Mouse (Mus musculus): ENCODE measurements around the gene Cd276. TPM values are rescaled to one million over a fixed set of nuclear protein-coding genes. Genes with fewer than 3 reads are reported as not detected.
A peak's percentile ranks its signal among the peaks of the same experiment; 100 is the strongest.

The Cd276 gene
- total and polyA plus RNA-seq, 2 experiments: 1.3 to 4.5 TPM

DNA sequence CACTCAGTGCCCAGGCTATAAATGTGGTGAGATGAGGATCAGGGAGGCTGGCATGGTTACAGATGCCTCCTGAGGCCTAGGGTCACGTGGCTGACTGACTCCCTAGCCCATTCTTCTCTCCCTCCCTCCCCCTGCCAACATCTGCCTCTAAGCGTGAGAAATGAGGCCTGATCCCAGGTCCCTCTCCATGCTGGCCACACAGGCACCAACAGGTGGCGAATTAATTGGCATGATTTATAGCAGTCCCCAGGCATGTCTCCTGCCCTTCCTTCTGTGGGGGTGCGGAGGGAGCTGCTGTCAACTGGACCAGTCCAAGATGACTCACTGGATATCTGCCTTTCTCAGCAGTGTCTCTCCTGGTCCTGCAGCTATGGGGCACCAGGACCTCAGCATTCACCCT is 27.4 kb downstream of the Cd276 start:
- 87% methylated on average over 4 of the region's 4 CpGs for WGBS
- no peaks in the 10 kb centered on the region for H3K36me3 ChIP-seq (ENCODE audit: control insufficient read depth, insufficient read depth, low read length)
- H3K27ac ChIP-seq (replicated peaks; ENCODE audit: insufficient read depth, low read depth, low read length): no peak overlapping the region
- H3K4me3 ChIP-seq (ENCODE audit: insufficient read depth, low read depth, low read length): no peak overlapping the region
- TF ChIP-seq CTCF (IDR thresholded peaks at IDR 0.05; ENCODE audit: low read depth, low read length) (no peak), POLR2A (IDR thresholded peaks at IDR 0.05; ENCODE audit: extremely low read depth, insufficient read depth, low read length) (no peak)
- H3K27me3 ChIP-seq (ENCODE audit: control insufficient read depth, insufficient read depth, low read length): no peaks in the 10 kb centered on the region
- DNase-seq (ENCODE audit: extremely low read depth, low read depth, low spot score): no peak
- H3K9ac ChIP-seq (ENCODE audit: low read depth, low read length): no peak overlapping the region
- H3K79me2 ChIP-seq (ENCODE audit: control insufficient read depth, insufficient read depth, low read length): no peaks in the 10 kb centered on the region
- H3K4me1 ChIP-seq (ENCODE audit: control insufficient read depth, insufficient read depth, low read length): no peaks in the 10 kb centered on the region

DNA sequence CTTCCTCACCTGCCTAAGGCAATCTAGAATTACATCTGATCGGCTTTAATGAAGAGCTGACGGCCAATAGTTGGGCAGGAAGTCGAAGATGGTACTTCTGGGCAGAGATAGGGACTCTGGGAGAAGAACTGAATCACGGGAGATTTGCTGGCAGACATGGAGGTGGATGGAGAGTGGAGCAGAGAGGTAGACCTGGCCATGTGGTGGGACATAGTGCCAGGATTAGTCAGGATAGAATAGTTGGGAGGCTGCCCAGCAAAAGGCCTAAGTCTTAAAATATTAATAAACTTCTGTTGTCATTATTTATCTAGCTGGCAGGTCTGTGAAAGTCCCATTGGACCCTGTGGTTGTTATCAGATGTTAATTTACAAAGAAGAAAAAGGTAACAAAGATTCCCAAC is 30.1 kb downstream of the Cd276 start:
- no peak for TF ChIP-seq CTCF (IDR thresholded peaks at IDR 0.05; ENCODE audit: low read depth, low read length)
- no peak for TF ChIP-seq POLR2A (IDR thresholded peaks at IDR 0.05; ENCODE audit: extremely low read depth, insufficient read depth, low read length)
- Histone ChIP-seq H3K36me3 (ENCODE audit: control insufficient read depth, insufficient read depth, low read length) (no peaks in the 10 kb centered on the region), H3K79me2 (ENCODE audit: control insufficient read depth, insufficient read depth, low read length) (no peaks in the 10 kb centered on the region), H3K27ac (replicated peaks; ENCODE audit: insufficient read depth, low read depth, low read length) (no peak overlapping the region), H3K4me3 (ENCODE audit: insufficient read depth, low read depth, low read length) (no peak overlapping the region), H3K9ac (ENCODE audit: low read depth, low read length) (no peak overlapping the region), H3K4me1 (ENCODE audit: control insufficient read depth, insufficient read depth, low read length) (peaks cover 6% of the 10 kb centered on the region; the same call in 1 of the 2 replicates), H3K27me3 (ENCODE audit: control insufficient read depth, insufficient read depth, low read length) (no peaks in the 10 kb centered on the region)
- DNase-seq (ENCODE audit: extremely low read depth, low read depth, low spot score): no peak
- 94% methylated on average over 4 of the region's 4 CpGs for WGBS

DNA sequence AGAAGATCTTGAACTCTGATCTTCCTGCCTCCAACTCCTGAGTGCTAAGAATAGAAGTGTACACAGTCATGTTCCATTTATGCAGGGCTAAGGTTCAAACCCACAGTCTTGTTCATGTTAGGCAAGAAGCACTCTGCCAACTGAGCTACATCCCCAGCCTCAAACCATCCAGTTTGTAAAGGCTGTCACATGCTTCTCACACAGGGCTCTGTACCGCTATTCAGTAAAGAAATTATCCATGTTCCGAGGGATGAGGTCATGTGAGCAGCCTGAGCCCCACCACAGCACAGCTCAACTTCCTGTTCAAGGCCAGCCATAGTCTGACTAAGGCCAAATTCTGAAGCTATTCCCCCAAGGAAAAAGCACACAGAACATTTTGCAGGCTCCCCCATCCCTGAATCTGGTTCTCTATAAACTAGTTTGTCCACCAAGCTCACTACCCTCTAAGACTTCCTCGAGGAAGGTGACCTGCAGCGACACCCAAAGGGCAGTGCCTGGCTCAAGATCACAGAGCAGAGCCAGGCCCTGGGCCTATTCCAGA is 33.3 kb downstream of the Cd276 start:
- Histone ChIP-seq H3K27me3 (ENCODE audit: control insufficient read depth, insufficient read depth, low read length) (no peaks in the 10 kb centered on the region), H3K27ac (replicated peaks; ENCODE audit: insufficient read depth, low read depth, low read length) (no peak overlapping the region), H3K79me2 (ENCODE audit: control insufficient read depth, insufficient read depth, low read length) (no peaks in the 10 kb centered on the region), H3K4me1 (ENCODE audit: control insufficient read depth, insufficient read depth, low read length) (peaks cover 13% of the 10 kb centered on the region; the same call in 1 of the 2 replicates), H3K4me3 (ENCODE audit: insufficient read depth, low read depth, low read length) (no peak overlapping the region), H3K36me3 (ENCODE audit: control insufficient read depth, insufficient read depth, low read length) (no peaks in the 10 kb centered on the region), H3K9ac (ENCODE audit: low read depth, low read length) (no peak overlapping the region)
- TF ChIP-seq CTCF (IDR thresholded peaks at IDR 0.05; ENCODE audit: low read depth, low read length) (no peak), POLR2A (IDR thresholded peaks at IDR 0.05; ENCODE audit: extremely low read depth, insufficient read depth, low read length) (no peak)
- DNase-seq (ENCODE audit: extremely low read depth, low read depth, low spot score): peak; percentile 68
- WGBS: 47% methylated on average over 4 of the region's 4 CpGs

DNA sequence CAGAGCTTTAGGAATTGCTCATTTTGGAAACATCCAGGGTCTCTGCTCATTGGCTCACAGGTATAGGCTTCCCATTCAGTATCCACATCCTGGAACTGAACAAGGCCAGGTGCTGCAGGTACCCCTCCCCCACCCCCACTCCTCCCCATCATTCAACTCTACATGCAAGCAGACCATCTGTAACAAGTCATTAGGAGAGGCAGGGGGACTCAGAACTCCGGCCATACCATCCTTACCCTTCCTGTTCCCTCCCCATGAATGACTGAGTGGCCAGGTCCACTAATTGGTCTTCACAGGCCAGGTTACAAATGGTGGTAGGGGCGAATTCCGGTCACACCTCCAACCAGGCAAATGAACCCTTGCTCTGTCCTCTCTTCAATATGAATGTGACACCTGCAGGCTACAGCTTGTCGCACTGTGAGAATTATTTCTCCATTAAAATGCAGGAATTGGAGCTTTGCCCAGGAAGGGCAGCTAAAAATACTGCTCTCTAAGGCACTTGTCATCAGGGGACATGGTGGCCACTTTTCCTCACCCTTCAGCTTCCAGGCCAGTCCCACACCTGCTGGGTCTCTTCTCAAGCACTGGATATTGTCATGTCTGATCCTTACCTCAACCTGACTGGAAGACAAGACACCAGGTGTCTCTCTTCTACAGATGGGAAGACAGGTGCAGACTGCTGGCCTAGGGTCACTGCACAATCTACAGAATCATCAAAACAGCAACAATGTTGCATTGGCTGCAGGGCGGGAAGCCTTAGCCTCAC is 34.2 kb downstream of the Cd276 start:
- 88% methylated on average over 5 of the region's 5 CpGs for WGBS
- no peak overlapping the region for H3K9ac ChIP-seq (ENCODE audit: low read depth, low read length)
- no peak for DNase-seq (ENCODE audit: extremely low read depth, low read depth, low spot score)
- no peak overlapping the region for H3K27ac ChIP-seq (replicated peaks; ENCODE audit: insufficient read depth, low read depth, low read length)
- no peak for TF ChIP-seq CTCF (IDR thresholded peaks at IDR 0.05; ENCODE audit: low read depth, low read length)
- TF ChIP-seq POLR2A (IDR thresholded peaks at IDR 0.05; ENCODE audit: extremely low read depth, insufficient read depth, low read length): no peak
- H3K4me3 ChIP-seq (ENCODE audit: insufficient read depth, low read depth, low read length): no peak overlapping the region
- H3K27me3 ChIP-seq (ENCODE audit: control insufficient read depth, insufficient read depth, low read length): no peaks in the 10 kb centered on the region
- no peaks in the 10 kb centered on the region for H3K36me3 ChIP-seq (ENCODE audit: control insufficient read depth, insufficient read depth, low read length)
- H3K79me2 ChIP-seq (ENCODE audit: control insufficient read depth, insufficient read depth, low read length): no peaks in the 10 kb centered on the region
- peaks cover 13% of the 10 kb centered on the region; the same call in 1 of the 2 replicates for H3K4me1 ChIP-seq (ENCODE audit: control insufficient read depth, insufficient read depth, low read length)

DNA sequence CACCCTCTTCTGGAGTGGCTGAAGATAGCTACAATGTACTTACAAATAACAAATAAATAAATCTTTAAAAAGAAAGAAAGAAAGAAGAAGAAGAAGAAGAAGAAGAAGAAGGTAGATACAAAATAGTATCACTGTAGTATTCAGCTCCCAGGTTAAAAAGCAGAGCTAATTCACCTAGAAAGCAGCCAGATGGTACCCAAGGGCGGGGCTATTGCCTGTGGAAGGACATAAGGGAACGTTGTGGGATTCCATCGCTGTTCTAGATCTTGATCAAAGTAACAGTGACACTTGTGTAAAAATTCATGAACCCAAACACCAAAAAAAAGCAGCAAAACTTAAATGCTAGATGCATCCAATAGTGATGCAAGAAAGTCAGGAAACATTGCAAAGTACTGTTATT is 35.3 kb downstream of the Cd276 start:
- no peak for DNase-seq (ENCODE audit: extremely low read depth, low read depth, low spot score)
- Histone ChIP-seq H3K27ac (replicated peaks; ENCODE audit: insufficient read depth, low read depth, low read length) (no peak overlapping the region), H3K27me3 (ENCODE audit: control insufficient read depth, insufficient read depth, low read length) (no peaks in the 10 kb centered on the region), H3K9ac (ENCODE audit: low read depth, low read length) (no peak overlapping the region), H3K4me1 (ENCODE audit: control insufficient read depth, insufficient read depth, low read length) (peaks cover 13% of the 10 kb centered on the region; the same call in 1 of the 2 replicates), H3K4me3 (ENCODE audit: insufficient read depth, low read depth, low read length) (no peak overlapping the region), H3K36me3 (ENCODE audit: control insufficient read depth, insufficient read depth, low read length) (no peaks in the 10 kb centered on the region), H3K79me2 (ENCODE audit: control insufficient read depth, insufficient read depth, low read length) (no peaks in the 10 kb centered on the region)
- TF ChIP-seq POLR2A (IDR thresholded peaks at IDR 0.05; ENCODE audit: extremely low read depth, insufficient read depth, low read length): no peak
- no peak for TF ChIP-seq CTCF (IDR thresholded peaks at IDR 0.05; ENCODE audit: low read depth, low read length)
- 87% methylated on average over 3 of the region's 3 CpGs for WGBS

All from liver, adult 2 months (tissue).